Mouse (Mus musculus) neural tube, embryonic 15.5 days (tissue): ENCODE data around the gene Syt1. TPM values are rescaled to one million over a fixed set of nuclear protein-coding genes. Genes with fewer than 3 reads are reported as not detected.
A peak's percentile ranks its signal among the peaks of the same experiment; 100 is the strongest.

Source experiments
- ATAC-seq: fragments of 200-750 bp; cut with Nextera tagmentation; 2 replicates; pipeline ENCODE4 v1.8.0; 2017; ENCODE audit warnings: mild to moderate bottlenecking, moderate TSS enrichment, moderate library complexity; ENCODE audit not compliant: low FRiP score
- H3K27ac ChIP-seq: fragments of 300-500 bp; sonication (generic); replicated peaks from 2 replicates; pipeline ENCODE4 v1.5.1; 2015; ENCODE audit warnings: mild to moderate bottlenecking, inconsistent platforms
- H3K27me3 ChIP-seq: fragments of 300-500 bp; sonication (generic); replicated peaks from 2 replicates; pipeline ENCODE4 v1.6.1; 2015; ENCODE audit warnings: inconsistent platforms
- H3K36me3 ChIP-seq: fragments of 300-500 bp; sonication (generic); 2 replicates; pipeline ENCODE4 v1.6.1; 2015; ENCODE audit warnings: inconsistent platforms
- H3K4me1 ChIP-seq: fragments of 300-500 bp; sonication (generic); 2 replicates; pipeline ENCODE4 v1.6.1; 2015; ENCODE audit warnings: inconsistent platforms
- H3K4me2 ChIP-seq: fragments of 300-500 bp; sonication (generic); 2 replicates; pipeline ENCODE4 v1.6.1; 2015; ENCODE audit warnings: inconsistent platforms, mild to moderate bottlenecking, moderate library complexity
- H3K4me3 ChIP-seq: fragments of 300-500 bp; sonication (generic); replicated peaks from 2 replicates; pipeline ENCODE4 v1.5.1; 2015; ENCODE audit warnings: mild to moderate bottlenecking, inconsistent platforms
- H3K9ac ChIP-seq: fragments of 300-500 bp; sonication (generic); replicated peaks from 2 replicates; pipeline ENCODE4 v1.6.1; 2015; ENCODE audit warnings: mild to moderate bottlenecking, inconsistent platforms
- H3K9me3 ChIP-seq: fragments of 300-500 bp; sonication (generic); replicated peaks from 2 replicates; pipeline ENCODE4 v1.6.1; 2016; ENCODE audit warnings: inconsistent platforms
- WGBS: fragments of 180-500 bp; shearing (Covaris S2); methylation state at CpG from one replicate; pipeline ENCODE4 v1.1.7; 2015; ENCODE audit warnings: mixed read lengths; 5-methylcytosine and 5-hydroxymethylcytosine counted together
- polyA plus RNA-seq: library from polyadenylated mRNA; unstranded; fragments of >200 nt; fragmentation: Nextera tagmentation; extraction: Ambion mirVana; gene quantifications from 2 replicates; pipeline ENCODE4 v1.2.1, GENCODE M21; 2015

Gene Syt1
- polyA plus RNA-seq, 1 experiment from 2014 or later, result 116 TPM

DNA sequence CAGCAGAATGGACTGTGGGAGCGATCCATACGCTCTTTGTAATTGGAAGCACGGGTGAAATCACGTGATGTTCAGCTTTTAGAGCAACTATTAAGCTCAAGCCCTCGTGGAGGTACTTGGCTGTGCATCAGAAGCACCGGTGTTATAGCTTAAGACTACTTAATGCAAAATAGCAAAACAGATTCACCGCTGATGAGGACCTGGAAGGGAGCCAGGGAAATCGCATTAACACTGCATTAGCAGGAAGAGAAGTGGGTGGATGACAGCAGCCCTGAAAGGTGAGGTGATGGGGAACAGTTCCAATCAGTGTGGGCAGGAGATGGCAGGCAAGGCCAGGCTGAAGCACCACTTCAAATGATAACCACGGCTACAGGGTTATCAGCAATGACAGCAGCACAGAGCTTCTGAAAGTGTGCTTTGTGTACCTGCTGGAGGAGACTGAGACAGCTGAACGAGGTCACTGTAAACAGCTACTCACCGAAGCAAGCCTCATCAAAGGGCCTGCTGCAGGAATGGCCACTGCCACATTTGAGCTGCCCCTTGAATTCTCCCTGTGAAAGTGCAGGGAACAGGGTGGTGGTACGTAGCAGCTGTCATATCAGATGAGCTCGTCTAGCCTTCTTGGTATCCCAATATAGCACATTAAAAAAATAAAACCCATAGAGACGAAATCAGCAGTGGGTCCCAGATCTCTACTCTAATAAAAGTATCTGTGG, 330.9 kb downstream of the Syt1 start:
- 47% methylated on average over 14 of the region's 14 CpGs for WGBS
- Histone ChIP-seq H3K27me3 (no peaks in the 10 kb centered on the region), H3K36me3 (no peaks in the 10 kb centered on the region), H3K9me3 (no peaks in the 10 kb centered on the region), H3K4me2 (no peak overlapping the region), H3K4me3 (no peak overlapping the region), H3K9ac (no peak overlapping the region), H3K27ac (peak overlapping the region; percentile 66), H3K4me1 (peaks cover 8% of the 10 kb centered on the region)
- peak; percentile 60 for ATAC-seq

DNA sequence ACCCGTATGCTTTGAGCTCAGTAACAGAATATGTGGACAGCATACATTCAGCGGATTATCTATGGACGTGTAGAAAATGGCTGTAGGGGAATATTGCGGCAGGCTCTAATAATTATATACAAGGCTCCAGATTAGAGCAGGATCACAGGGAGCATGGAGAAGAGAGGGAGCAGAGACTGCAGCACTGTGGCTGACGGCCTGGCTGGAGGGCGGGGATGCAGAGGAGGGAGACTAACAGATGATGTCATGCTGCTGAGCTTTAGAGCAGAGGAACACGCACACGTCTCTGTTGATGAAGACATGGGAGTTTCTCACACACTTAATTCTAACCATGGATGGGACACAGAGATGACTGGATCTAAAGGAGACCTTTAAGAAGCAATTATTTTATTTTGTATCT, 333.7 kb downstream of the Syt1 start:
- Histone ChIP-seq H3K9me3 (no peaks in the 10 kb centered on the region), H3K36me3 (no peaks in the 10 kb centered on the region), H3K4me2 (no peak overlapping the region), H3K4me1 (peaks cover 8% of the 10 kb centered on the region), H3K27ac (no peak overlapping the region), H3K4me3 (no peak overlapping the region), H3K27me3 (no peaks in the 10 kb centered on the region), H3K9ac (no peak overlapping the region)
- 92% methylated on average over 8 of the region's 8 CpGs for WGBS
- ATAC-seq, result no peak

DNA sequence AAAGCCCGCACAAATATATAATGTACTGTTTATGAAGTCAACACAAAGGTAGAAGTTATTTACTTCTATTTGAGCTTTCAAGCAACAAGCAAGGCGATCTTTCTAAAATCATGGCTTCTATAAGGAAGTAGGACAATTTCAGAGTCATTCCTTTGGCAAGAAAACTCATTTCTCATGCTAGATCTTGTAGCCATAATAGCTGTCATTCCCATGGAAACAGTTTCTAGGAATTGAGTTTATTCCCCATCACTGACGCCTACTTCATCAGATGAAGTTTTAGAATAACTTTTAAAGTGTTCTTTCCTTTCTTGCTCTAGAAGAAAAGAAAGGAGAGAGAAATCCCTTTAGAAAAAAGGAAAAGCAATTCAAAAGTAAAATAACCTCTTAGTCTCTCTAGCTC, 341.8 kb downstream of the Syt1 start:
- no peak overlapping the region for H3K27ac ChIP-seq
- H3K4me2 ChIP-seq, result no peak overlapping the region
- 87% methylated on average over 3 of the region's 3 CpGs for WGBS
- H3K9ac ChIP-seq, result no peak overlapping the region
- no peaks in the 10 kb centered on the region for H3K4me1 ChIP-seq
- no peak for ATAC-seq
- H3K36me3 ChIP-seq, result no peaks in the 10 kb centered on the region
- no peaks in the 10 kb centered on the region for H3K27me3 ChIP-seq
- no peaks in the 10 kb centered on the region for H3K9me3 ChIP-seq
- no peak overlapping the region for H3K4me3 ChIP-seq

GRCm38 (mm10) chr10:108660295-108660694, 350.5 kb downstream of the Syt1 start:
- WGBS, result 80% methylated on average over 3 of the region's 3 CpGs
- H3K9ac ChIP-seq, result no peak overlapping the region
- no peaks in the 10 kb centered on the region for H3K27me3 ChIP-seq
- no peaks in the 10 kb centered on the region for H3K9me3 ChIP-seq
- no peak overlapping the region for H3K4me2 ChIP-seq
- H3K36me3 ChIP-seq, result no peaks in the 10 kb centered on the region
- no peaks in the 10 kb centered on the region for H3K4me1 ChIP-seq
- ATAC-seq, result no peak
- H3K4me3 ChIP-seq, result no peak overlapping the region
- H3K27ac ChIP-seq, result no peak overlapping the region

GRCm38 (mm10) chr10:108658300-108658699, 352.5 kb downstream of the Syt1 start:
- Histone ChIP-seq H3K4me3 (no peak overlapping the region), H3K4me1 (no peaks in the 10 kb centered on the region), H3K9ac (no peak overlapping the region), H3K27me3 (no peaks in the 10 kb centered on the region), H3K27ac (no peak overlapping the region), H3K9me3 (no peaks in the 10 kb centered on the region), H3K4me2 (no peak overlapping the region), H3K36me3 (no peaks in the 10 kb centered on the region)
- no peak for ATAC-seq
- 89% methylated on average over 2 of the region's 2 CpGs for WGBS

DNA sequence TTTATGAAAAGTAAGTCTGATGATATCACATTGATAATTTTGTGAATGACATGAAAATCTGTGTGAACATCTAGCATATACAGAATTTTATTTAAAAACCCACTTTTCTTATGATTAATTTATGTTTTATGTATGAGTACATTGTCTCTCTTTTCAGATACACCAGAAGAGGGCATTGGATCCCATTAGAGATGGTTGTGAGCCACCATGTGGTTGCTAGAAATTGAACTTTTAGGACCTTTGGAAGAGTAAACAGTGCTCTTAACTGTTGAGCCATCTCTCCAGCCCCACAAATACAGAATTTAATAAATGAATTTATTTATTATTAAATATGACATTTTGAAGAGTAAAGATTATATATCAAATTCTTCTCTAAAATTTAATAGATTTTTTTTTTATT, 353.1 kb downstream of the Syt1 start:
- no peak overlapping the region for H3K4me3 ChIP-seq
- no peaks in the 10 kb centered on the region for H3K4me1 ChIP-seq
- no peak overlapping the region for H3K9ac ChIP-seq
- H3K9me3 ChIP-seq, result no peaks in the 10 kb centered on the region
- no peaks in the 10 kb centered on the region for H3K36me3 ChIP-seq
- ATAC-seq, result no peak
- no peaks in the 10 kb centered on the region for H3K27me3 ChIP-seq
- no peak overlapping the region for H3K27ac ChIP-seq
- no peak overlapping the region for H3K4me2 ChIP-seq

DNA sequence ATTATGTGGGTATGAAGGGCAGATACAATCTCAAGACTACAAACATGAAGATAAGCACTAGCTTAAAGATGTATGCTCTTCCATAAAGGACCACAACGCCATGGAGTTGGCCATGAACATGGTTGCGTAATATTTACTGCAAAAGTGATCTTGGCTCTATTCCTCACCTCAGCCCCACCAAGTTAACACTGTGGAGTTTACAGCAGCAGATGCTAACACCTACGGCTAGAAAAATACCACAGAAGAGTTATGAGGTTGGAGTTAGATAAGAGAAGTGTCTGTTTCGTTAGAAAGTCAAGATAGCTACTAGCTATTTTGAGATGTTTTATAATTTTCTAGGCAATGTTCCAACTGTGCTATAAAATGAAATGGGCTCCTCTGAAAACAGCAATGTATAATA, 353.9 kb downstream of the Syt1 start:
- no peak overlapping the region for H3K4me2 ChIP-seq
- H3K9me3 ChIP-seq, result no peaks in the 10 kb centered on the region
- H3K4me3 ChIP-seq, result no peak overlapping the region
- 84% methylated on average over 4 of the region's 4 CpGs for WGBS
- H3K27me3 ChIP-seq, result no peaks in the 10 kb centered on the region
- no peaks in the 10 kb centered on the region for H3K36me3 ChIP-seq
- no peak overlapping the region for H3K9ac ChIP-seq
- no peaks in the 10 kb centered on the region for H3K4me1 ChIP-seq
- ATAC-seq, result no peak
- H3K27ac ChIP-seq, result no peak overlapping the region

DNA sequence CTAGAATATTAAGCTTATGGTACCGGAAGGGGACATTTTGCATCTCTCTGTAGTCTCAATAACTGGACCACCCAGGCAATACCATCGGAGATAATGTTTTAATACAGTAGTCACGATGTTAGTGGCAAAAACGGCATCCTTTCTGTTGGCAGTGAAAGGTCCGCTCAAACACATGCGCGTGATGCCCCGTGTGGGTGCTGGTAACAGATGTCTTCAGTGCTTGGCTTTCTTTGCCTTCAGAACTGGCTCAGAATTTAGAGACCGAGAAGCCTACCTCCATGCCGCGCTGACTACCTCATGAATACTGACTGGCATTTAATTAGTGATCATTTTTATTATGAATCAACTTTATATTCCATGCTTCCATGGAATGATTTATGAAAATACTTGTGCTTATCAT, 355.7 kb downstream of the Syt1 start:
- 90% methylated on average over 11 of the region's 11 CpGs for WGBS
- no peaks in the 10 kb centered on the region for H3K9me3 ChIP-seq

DNA sequence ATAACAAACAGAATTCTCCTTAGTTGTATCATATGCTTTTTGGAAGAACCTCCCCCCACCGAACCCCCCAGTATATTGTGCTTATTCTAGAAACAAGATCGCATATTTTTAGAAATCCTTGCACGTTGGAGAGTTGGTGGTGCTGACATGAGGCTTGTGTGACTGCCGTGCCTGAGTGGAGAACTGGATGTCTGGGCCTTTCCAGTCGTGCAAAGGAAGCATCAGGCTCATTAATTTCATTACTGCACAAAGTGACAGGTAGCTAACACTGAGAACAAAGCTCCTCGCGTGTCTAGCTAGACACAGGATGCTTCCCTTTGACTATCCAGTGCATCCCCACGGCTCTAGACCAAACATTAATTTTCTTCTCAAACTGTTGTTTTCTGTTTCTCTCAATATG, 358.0 kb downstream of the Syt1 start:
- no peaks in the 10 kb centered on the region for H3K36me3 ChIP-seq
- 42% methylated on average over 8 of the region's 8 CpGs for WGBS

More for the DNA sequence above, 355.7 kb downstream of the Syt1 start:
- H3K27ac ChIP-seq, result no peak overlapping the region
- H3K9ac ChIP-seq, result no peak overlapping the region
- no peaks in the 10 kb centered on the region for H3K27me3 ChIP-seq
- no peaks in the 10 kb centered on the region for H3K36me3 ChIP-seq
- H3K4me1 ChIP-seq, result no peaks in the 10 kb centered on the region
- H3K4me2 ChIP-seq, result no peak overlapping the region
- no peak for ATAC-seq
- no peak overlapping the region for H3K4me3 ChIP-seq

DNA sequence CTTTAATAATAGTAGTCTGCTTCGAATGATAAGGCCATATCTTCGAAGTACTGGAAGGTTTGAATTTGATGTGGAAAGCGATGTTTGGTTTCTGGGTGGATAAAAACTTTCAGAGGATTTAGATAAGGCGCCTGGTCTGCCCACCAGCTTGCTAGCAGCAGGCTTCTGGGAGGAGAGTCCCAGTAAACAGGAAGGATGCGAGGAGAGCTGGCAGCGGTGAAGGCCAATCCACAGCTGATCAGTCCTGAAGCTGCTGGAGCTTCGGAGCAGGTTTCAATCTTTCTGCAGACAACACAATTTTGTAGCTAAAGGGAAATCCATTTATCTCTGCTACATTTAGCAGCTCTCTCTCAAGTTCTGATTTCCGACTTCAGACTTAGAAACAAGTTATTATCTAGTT, 358.7 kb downstream of the Syt1 start:
- Histone ChIP-seq H3K4me3 (no peak overlapping the region), H3K36me3 (no peaks in the 10 kb centered on the region), H3K9ac (no peak overlapping the region), H3K9me3 (no peaks in the 10 kb centered on the region), H3K27ac (no peak overlapping the region; the same call in 1 of the 2 replicates), H3K27me3 (no peaks in the 10 kb centered on the region), H3K4me1 (peaks cover 7% of the 10 kb centered on the region), H3K4me2 (no peak overlapping the region)
- no peak for ATAC-seq
- 87% methylated on average over 8 of the region's 8 CpGs for WGBS

More for the DNA sequence above, 358.0 kb downstream of the Syt1 start:
- no peak overlapping the region for H3K9ac ChIP-seq
- H3K4me2 ChIP-seq, result no peak overlapping the region
- no peak overlapping the region for H3K4me3 ChIP-seq
- H3K4me1 ChIP-seq, result peaks cover 7% of the 10 kb centered on the region
- no peaks in the 10 kb centered on the region for H3K9me3 ChIP-seq
- no peak for ATAC-seq
- H3K27me3 ChIP-seq, result no peaks in the 10 kb centered on the region
- no peak overlapping the region for H3K27ac ChIP-seq

DNA sequence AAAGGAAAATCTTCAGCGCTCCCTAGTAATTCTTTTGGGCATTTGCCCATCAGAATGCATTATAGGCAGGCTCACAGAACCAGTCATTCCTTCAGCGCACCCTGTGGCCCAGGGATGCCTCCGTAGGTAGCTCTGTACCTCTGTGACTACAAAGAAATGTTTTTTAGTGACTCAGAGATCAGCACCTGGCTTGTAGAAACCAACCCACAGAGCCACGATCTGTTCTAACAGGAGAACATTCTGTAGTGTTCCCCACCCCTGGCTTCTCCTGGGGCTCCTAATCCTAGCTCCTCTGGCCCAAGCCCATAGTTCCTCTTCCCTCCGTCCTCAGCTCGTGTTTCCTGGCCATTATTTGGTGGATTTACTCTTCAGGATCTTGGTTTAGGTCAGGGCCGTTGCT, 361.6 kb downstream of the Syt1 start:
- no peaks in the 10 kb centered on the region for H3K9me3 ChIP-seq
- H3K27me3 ChIP-seq, result no peaks in the 10 kb centered on the region
- H3K4me1 ChIP-seq, result peaks cover 7% of the 10 kb centered on the region
- ATAC-seq, result no peak
- peak overlapping the region; percentile 63 for H3K27ac ChIP-seq
- H3K4me3 ChIP-seq, result no peak overlapping the region
- WGBS, result 68% methylated on average over 7 of the region's 7 CpGs
- no peak overlapping the region for H3K9ac ChIP-seq
- no peaks in the 10 kb centered on the region for H3K36me3 ChIP-seq
- no peak overlapping the region for H3K4me2 ChIP-seq

DNA sequence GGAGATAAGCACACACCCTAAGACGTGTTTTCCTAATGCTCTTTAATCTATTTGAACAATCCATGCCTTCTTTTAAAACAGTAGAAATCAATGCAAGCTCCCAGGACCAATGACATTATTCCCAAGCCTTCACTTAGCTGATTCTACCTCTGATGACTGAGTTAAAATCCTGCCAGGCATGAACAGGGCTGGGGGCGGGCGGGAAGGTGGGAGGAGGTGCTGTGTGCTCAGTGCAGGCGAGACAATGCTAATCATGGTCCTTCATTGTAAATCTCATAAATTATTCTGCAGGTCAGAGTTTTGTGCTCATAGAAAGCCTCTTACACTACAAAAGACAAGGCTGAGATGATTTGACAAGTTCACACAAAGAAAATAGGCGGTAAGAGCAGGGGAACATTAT, 366.9 kb downstream of the Syt1 start:
- H3K4me3 ChIP-seq, result no peak overlapping the region
- no peaks in the 10 kb centered on the region for H3K4me1 ChIP-seq
- no peak overlapping the region for H3K9ac ChIP-seq
- 52% methylated on average over 5 of the region's 5 CpGs for WGBS
- no peaks in the 10 kb centered on the region for H3K9me3 ChIP-seq
- no peak for ATAC-seq
- no peaks in the 10 kb centered on the region for H3K36me3 ChIP-seq
- no peak overlapping the region for H3K27ac ChIP-seq
- H3K4me2 ChIP-seq, result no peak overlapping the region
- H3K27me3 ChIP-seq, result no peaks in the 10 kb centered on the region
